Mouse (Mus musculus): Measurements from ENCODE around the gene Mrpl35.
"Not testable (repeated sequence)": the region's sequence is repeated elsewhere in the genome, so short reads cannot be mapped to it uniquely, and the experiment has no call there.

The Mrpl35 gene

DNA sequence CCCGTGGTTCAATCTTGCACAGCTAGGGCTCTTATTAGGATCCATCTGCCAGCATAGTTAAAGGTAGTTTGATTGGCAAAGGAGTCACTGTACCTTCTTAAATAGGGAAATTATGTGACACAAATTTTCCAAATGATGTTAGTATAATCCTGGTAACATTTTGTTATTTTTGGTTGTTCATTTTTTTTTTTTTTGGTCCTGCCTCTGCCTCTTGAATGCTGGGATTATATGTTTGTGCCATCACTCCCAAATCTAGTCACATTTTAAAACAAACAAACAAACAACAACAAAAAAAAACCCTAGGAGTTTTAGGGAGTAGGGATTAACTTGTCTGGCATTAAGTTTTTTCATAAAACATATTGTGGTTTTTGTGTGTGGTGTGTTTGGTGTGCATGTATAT lies at the start of gene Mrpl35:
Gene Mrpl35, minus strand, starts transcription at position 101 of the 400 bp plus-strand sequence.
- no peak for DNase-seq (ENCODE audit: low spot score)

DNA sequence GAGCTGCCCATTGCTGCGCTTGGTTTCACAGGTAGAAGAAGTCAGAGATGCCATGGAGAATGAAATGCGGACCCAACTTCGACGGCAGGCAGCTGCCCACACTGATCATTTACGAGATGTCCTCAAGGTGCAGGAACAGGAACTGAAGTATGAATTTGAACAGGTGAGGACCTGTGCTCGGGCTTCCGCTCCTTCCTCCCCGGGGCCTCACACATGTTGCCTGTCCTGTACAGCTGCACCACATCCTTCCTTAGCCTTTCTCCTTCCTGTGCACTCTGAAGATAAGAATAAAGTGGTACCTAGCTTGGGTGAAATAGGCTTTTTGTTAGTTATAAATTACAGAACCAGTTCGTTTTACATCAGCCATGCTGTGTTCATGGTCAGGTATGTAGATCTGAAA lies 44.6 kb upstream of the Mrpl35 start:
- DNase-seq (ENCODE audit: low spot score) = no peak

GRCm38 (mm10) chr6:71868809-71869208 lies 42.0 kb upstream of the Mrpl35 start:
- DNase-seq (ENCODE audit: low spot score) = peak; percentile 28

DNA sequence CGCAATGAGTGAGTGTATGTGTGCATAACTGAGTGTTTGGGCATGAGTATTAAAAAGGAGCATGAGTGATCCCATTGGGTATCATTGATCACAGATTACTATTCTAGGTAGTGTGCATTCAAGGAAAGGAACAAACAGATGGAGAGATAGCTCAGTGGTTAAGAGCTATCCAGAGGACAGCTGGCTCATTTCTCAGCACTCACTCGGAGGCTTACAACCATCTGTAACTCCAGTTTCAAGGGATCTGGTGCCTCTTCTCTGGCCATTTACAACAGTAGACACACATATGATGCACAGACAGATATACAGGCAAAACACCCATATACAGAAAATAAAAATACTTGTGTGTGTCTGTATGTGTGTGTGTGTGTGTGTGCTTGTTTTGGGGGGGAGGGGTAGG lies 41.0 kb upstream of the Mrpl35 start:
- DNase-seq (ENCODE audit: low spot score) = no peak

DNA sequence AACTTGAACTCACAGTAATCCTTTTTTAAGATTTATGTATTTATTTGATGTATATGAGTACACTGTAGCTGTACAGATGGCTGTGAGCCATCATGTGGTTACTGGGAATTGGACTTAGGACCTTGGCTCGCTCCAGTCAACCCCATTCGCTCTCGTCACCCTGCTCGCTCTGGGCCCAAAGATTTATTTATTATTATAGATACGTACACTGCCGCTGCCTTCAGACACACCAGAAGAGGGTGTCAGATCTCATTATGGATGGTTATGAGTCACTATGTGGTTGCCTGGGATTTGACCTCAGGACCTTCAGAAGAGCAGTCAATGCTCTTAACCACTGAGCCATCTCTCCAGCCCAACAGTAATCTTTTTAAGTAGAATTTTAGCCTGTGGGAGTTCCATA lies 20.1 kb upstream of the Mrpl35 start:
- not testable (repeated sequence) for DNase-seq (ENCODE audit: low spot score)

GRCm38 (mm10) chr6:71840597-71841290 lies 14.0 kb upstream of the Mrpl35 start:
- no peak for DNase-seq (ENCODE audit: low spot score)

DNA sequence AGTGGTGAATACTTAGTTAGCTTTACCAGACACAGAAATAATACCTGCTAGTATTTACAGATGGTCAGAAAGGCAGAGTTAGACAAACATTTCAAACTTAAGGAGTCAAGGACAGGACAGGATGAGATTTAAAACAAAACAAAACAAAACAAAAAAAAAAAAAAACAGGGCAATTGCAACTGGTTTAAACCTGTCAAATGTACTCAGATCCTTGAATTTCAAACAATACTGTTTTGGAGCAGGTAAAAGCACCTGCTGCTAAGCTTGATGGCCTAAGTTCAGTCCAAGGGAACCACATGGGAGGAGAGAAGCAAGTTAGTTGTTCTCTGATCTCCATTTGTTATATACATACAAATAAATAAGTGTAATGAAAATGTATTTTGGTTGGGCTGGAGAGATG lies 13.0 kb upstream of the Mrpl35 start:
- no peak for DNase-seq (ENCODE audit: low spot score)

DNA sequence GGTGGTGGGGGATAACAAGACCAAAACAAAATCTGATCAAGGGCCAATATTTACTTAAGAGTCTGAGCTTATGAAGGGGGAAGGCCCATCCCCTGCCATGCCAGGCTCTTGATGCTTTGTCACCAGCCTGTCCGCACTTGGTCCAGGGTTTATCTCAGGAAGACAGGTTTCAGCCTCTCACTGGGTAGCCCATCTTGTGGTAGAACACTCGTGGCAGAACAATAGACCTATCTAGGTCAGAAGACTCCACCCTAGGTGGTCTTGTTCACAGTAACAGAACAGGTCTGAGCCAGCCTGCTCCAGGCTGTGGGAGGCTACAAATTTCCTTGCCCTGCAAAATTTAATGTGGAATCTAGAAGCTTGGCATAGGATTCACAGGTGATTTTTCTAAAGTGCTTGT lies 10.0 kb upstream of the Mrpl35 start:
- DNase-seq (ENCODE audit: low spot score) = no peak

DNA sequence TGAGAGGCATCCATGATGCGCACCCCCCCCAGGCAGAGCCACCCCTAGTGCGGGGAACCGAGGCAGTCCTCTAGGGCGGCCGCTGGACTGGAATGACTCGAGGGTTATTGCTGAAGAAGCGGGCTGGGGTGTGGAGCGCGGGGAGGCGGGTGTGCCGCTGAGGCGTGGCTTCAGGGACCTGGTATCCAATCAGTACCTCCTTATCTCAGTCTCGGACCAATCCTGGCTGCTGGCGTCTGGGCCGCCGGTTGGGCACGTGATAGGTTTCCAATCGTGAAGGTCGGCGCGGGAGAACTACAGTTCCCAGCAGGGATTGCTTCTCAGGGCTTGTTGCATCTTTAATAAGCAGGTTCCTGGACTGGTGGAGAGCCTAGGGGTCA lies 4.8 kb upstream of the Mrpl35 start:
- peak; percentile 97 for DNase-seq (ENCODE audit: low spot score)

- DNase-seq (ENCODE audit: low spot score) = peak; percentile 98
Observed at GRCm38 (mm10) chr6:71830690-71831580, 4.2 kb upstream of the Mrpl35 start, which contains the start of gene Immt. Immt (plus strand) TSS chr6:71831331.

DNA sequence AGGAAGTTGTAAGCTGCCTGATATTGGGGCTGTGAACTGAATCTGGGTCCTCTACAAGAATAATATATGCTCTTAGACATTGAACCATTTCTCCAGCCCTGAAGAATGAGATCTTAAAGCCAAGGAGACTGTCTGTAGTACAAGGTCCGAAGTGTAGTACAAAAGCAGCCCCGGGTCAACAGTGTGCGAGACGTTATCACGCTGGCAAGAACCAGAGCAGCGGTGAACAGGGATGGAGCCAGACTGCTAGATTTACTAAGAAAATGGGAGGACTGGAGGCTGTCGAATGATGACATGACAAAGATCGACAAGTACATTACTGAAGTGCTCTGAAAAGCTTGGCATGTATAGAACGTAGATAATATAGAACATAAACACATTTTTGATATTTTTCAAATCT lies 3.0 kb upstream of the Mrpl35 start:
- DNase-seq (ENCODE audit: low spot score) = no peak

- no peak for DNase-seq (ENCODE audit: low spot score)
Observed at GRCm38 (mm10) chr6:71823961-71824360, 2.8 kb downstream of the Mrpl35 start.

DNA sequence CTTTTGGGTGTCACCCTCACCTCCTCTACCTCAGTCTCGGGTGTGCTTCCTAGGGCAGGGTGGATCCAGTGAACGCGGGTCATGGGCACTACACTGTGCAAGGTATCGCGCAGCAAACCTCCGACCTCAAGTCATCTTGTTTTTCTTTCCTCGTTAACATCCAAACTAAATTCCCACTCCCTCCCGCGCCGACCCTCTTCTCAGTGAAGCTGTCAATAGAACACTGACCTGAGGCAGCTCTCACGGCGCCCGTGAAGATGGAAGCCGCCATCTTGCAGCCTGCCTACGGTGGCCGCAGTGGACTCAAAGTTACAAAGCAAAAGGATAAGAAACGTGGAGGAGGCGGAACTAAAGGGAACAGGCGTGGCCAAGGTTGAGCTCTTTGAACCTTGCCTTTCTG lies 3.3 kb downstream of the Mrpl35 start:
- peak; percentile 86 for DNase-seq (ENCODE audit: low spot score)

- DNase-seq (ENCODE audit: low spot score) = no peak
Observed at GRCm38 (mm10) chr6:71823085-71823484, 3.7 kb downstream of the Mrpl35 start.

DNA sequence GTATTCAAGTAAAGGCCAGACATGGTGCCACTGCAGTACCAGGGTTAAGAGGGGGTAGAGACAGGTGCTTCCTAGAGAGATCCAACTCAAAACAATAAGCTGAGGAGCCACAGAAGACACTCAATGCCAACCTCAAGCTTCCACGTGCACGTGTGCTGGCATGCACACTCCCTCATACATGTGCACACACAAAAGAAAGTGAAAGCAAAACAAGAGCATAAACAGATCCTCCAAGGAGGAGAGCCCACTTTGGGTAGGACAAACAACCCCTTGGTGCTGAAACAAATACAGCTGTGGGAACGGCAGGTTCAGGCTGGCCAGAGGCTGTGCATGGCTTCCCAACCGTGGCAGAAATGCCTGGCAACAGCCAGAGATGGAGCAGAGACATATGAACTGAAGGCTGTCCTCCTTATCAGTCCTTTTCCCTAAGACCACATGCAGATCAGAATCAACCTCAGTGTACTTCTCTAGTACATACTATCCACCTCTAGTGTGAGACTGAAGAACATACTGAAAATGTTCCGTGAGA lies 6.9 kb downstream of the Mrpl35 start:
- no peak for DNase-seq (ENCODE audit: low spot score)

DNA sequence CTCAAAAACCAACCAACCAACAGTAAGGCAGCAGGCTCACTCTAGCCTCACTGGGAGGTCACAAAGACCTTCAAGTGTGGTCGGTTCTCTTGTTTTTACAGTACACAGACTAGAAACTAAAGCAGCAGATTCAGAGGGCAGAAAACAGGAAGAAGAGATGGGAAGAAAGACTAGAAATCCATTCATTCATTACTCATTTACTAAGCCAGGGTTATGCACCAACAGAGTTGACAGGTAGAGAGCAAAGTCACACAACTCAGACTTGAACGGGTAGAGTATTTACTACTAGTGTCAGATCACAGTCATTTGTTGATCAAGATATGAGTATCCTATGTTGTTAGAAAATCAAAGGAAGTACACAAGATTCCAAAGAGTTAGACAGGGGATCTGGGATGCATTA lies 13.9 kb downstream of the Mrpl35 start:
- no peak for DNase-seq (ENCODE audit: low spot score)

DNA sequence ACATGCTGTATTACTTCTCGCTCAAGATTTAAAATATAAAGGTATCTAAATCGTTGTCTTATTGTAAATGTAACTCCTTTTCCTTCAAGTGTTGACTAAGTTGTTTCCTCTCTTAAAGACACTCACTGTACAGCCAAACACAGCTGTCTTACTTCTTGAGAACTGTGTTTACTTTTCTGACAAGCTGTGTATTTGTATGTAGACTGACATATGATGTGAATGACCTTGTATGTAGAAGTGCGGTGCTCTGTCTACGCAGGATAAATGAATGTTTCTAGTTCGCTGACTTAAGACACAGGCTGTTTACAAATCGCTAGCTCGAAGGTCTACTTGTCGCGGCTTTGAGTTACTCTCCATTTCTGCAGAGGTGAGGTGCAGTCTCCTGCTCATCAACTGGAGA lies 16.9 kb downstream of the Mrpl35 start:
- no peak for DNase-seq (ENCODE audit: low spot score)

DNA sequence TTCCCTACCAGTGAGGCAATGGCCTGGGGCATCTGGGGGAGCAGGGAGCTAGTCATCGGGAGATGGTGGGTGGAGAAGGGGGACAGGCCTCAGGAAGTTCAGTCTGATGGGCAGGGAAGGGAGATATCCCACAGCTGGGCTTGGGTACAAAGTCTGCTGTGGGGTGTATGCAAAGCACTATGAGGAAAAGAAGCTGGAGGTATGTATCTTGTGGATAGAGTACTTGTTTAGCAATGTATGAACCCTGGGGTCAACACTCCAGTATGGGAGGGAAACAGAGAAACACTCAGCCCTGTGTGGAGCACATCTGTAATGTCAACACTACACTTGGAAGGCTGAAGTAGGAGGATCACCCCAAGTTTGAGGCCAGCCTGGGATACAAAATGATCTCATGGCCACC lies 20.1 kb downstream of the Mrpl35 start:
- no peak for DNase-seq (ENCODE audit: low spot score)

- DNase-seq (ENCODE audit: low spot score) = peak; percentile 93
Observed at GRCm38 (mm10) chr6:71804061-71804829, 22.5 kb downstream of the Mrpl35 start.

DNA sequence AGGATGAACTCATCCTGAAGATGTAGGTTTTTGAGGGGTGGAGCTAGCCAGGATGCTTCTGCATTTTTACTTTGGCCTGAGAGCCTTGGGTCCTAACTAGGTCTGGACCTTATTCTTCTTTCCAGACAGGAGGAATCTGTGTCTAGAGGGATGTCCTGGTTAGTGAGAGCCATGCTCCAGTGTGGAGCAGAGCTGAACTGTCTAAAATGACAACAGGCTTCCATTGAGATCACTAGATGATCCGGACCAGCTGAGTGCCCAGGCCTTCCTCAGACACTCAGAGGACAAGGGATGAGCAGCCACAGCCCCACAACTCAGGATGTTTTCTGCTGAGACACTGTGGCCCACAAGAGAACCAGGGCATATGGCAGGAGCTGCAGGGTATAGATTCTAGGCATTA lies 23.2 kb downstream of the Mrpl35 start:
- DNase-seq (ENCODE audit: low spot score) = no peak

DNA sequence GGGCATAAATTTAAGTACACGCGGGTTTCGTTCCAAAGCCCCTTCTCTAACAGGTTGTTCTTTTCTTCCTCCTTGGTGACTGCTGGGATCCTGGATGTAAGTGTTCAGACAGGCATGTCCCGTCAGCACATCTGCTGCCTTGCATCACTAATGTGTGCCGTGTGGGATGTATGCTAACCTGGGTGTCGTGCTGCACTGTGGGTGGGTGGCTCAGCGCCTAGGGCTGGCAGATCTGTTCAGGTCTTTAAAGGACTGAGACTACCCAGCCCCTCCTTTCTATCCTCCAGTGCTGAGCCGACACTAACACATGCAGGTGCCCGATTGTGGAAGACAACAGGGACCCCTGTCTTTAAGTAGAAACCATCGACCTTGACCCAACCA lies 25.1 kb downstream of the Mrpl35 start:
- no peak for DNase-seq (ENCODE audit: low spot score)

- no peak for DNase-seq (ENCODE audit: low spot score)
Observed at GRCm38 (mm10) chr6:71801011-71801713, 25.6 kb downstream of the Mrpl35 start.

All from retina, embryonic 14.5 days (tissue).